Mouse (Mus musculus) E14TG2a.4 (cell line): ENCODE data around the gene Mapk8.

Source experiments
- H3K27me3 ChIP-seq: 2 replicates; pipeline ENCODE4 v1.6.1; 2014; ENCODE audit warnings: low read length, control low read depth; ENCODE audit not compliant: insufficient read depth
- H3K36me3 ChIP-seq: 2 replicates; pipeline ENCODE4 v1.6.1; 2014; ENCODE audit warnings: low read length, control low read depth; ENCODE audit not compliant: insufficient read depth
- H3K4me1 ChIP-seq: replicated peaks from 2 replicates; pipeline ENCODE4 v1.6.1; 2014; ENCODE audit warnings: low read depth, low read length, control low read depth
- H3K4me3 ChIP-seq: replicated peaks from 2 replicates; pipeline ENCODE4 v1.5.1; 2014; ENCODE audit warnings: mild to moderate bottlenecking, low read length
- H3K9me3 ChIP-seq: 2 replicates; pipeline ENCODE4 v1.6.1; 2014; ENCODE audit warnings: low read length, control low read depth
- CTCF ChIP-seq: conservative IDR thresholded peaks from 2 replicates; pipeline ENCODE4 v1.5.1; 2014; ENCODE audit warnings: low read length
- NANOG ChIP-seq: IDR thresholded peaks from 2 replicates; pipeline ENCODE4 v1.6.1; 2014; ENCODE audit warnings: borderline replicate concordance, low read length, mixed read lengths
- POU5F1 ChIP-seq: IDR thresholded peaks from 2 replicates; pipeline ENCODE4 v1.6.1; 2014; ENCODE audit warnings: low read length, borderline replicate concordance

The Mapk8 gene

GRCm38 (mm10) chr14:33374089-33374488 is 72.9 kb downstream of the Mapk8 start:
- TF ChIP-seq CTCF (no peak), NANOG (no peak), POU5F1 (no peak)
- Histone ChIP-seq H3K4me3 (no peak overlapping the region), H3K36me3 (peaks cover 4% of the 10 kb centered on the region; the same call in 1 of the 2 replicates), H3K9me3 (no peaks in the 10 kb centered on the region), H3K4me1 (peaks cover 15% of the 10 kb centered on the region), H3K27me3 (no peaks in the 10 kb centered on the region)

GRCm38 (mm10) chr14:33373271-33373670 is 73.7 kb downstream of the Mapk8 start:
- Histone ChIP-seq H3K4me3 (no peak overlapping the region), H3K36me3 (peaks cover 4% of the 10 kb centered on the region; the same call in 1 of the 2 replicates), H3K27me3 (no peaks in the 10 kb centered on the region), H3K4me1 (peaks cover 17% of the 10 kb centered on the region), H3K9me3 (no peaks in the 10 kb centered on the region)
- TF ChIP-seq NANOG (no peak), CTCF (no peak), POU5F1 (no peak)

GRCm38 (mm10) chr14:33371248-33371647 is 75.7 kb downstream of the Mapk8 start:
- no peaks in the 10 kb centered on the region for H3K9me3 ChIP-seq
- no peaks in the 10 kb centered on the region; the same call in none of the 2 replicates for H3K36me3 ChIP-seq
- no peak overlapping the region for H3K4me3 ChIP-seq
- no peak for TF ChIP-seq POU5F1
- TF ChIP-seq CTCF: peak; percentile 30
- no peak for TF ChIP-seq NANOG
- 0 out of 2 replicates have a peak, but pooled peaks cover 4% of the 10 kb centered on the region for H3K27me3 ChIP-seq
- peaks cover 17% of the 10 kb centered on the region for H3K4me1 ChIP-seq

- H3K4me1 ChIP-seq: peaks cover 17% of the 10 kb centered on the region
- H3K4me3 ChIP-seq: no peak overlapping the region
- 0 out of 2 replicates have a peak, but pooled peaks cover 5% of the 10 kb centered on the region for H3K27me3 ChIP-seq
- TF ChIP-seq CTCF: no peak
- no peak for TF ChIP-seq POU5F1
- no peak for TF ChIP-seq NANOG
- peaks cover 2% of the 10 kb centered on the region; the same call in 1 of the 2 replicates for H3K36me3 ChIP-seq
- H3K9me3 ChIP-seq: no peaks in the 10 kb centered on the region
These were observed 76.9 kb downstream of the Mapk8 start for GRCm38 (mm10) chr14:33370056-33370455.

- Histone ChIP-seq H3K4me1 (peaks cover 17% of the 10 kb centered on the region), H3K36me3 (peaks cover 7% of the 10 kb centered on the region), H3K27me3 (0 out of 2 replicates have a peak, but pooled peaks cover 5% of the 10 kb centered on the region), H3K4me3 (no peak overlapping the region), H3K9me3 (no peaks in the 10 kb centered on the region)
- TF ChIP-seq CTCF (no peak), NANOG (no peak), POU5F1 (no peak)
These were observed 77.6 kb downstream of the Mapk8 start for GRCm38 (mm10) chr14:33369375-33369774.

GRCm38 (mm10) chr14:33366891-33367777 is 79.8 kb downstream of the Mapk8 start:
- Histone ChIP-seq H3K4me1 (peaks cover 33% of the 10 kb centered on the region), H3K36me3 (peaks cover 8% of the 10 kb centered on the region), H3K9me3 (no peaks in the 10 kb centered on the region), H3K27me3 (0 out of 2 replicates have a peak, but pooled peaks cover 5% of the 10 kb centered on the region), H3K4me3 (peak overlapping the region; percentile 45)
- no peak for TF ChIP-seq CTCF
- no peak for TF ChIP-seq NANOG
- no peak for TF ChIP-seq POU5F1

- H3K4me3 ChIP-seq: no peak overlapping the region
- H3K4me1 ChIP-seq: peaks cover 21% of the 10 kb centered on the region
- no peaks in the 10 kb centered on the region for H3K9me3 ChIP-seq
- peaks cover 15% of the 10 kb centered on the region for H3K36me3 ChIP-seq
- 0 out of 2 replicates have a peak, but pooled peaks cover 5% of the 10 kb centered on the region for H3K27me3 ChIP-seq
- no peak for TF ChIP-seq NANOG
- no peak for TF ChIP-seq CTCF
- TF ChIP-seq POU5F1: no peak
These were observed 82.9 kb downstream of the Mapk8 start for GRCm38 (mm10) chr14:33364061-33364460.

GRCm38 (mm10) chr14:33363611-33364010 is 83.3 kb downstream of the Mapk8 start:
- TF ChIP-seq POU5F1: no peak
- no peak for TF ChIP-seq NANOG
- TF ChIP-seq CTCF: no peak
- H3K36me3 ChIP-seq: peaks cover 15% of the 10 kb centered on the region
- peaks cover 19% of the 10 kb centered on the region for H3K4me1 ChIP-seq
- H3K27me3 ChIP-seq: 0 out of 2 replicates have a peak, but pooled peaks cover 5% of the 10 kb centered on the region
- H3K4me3 ChIP-seq: no peak overlapping the region
- H3K9me3 ChIP-seq: no peaks in the 10 kb centered on the region
